Mouse (Mus musculus) E14TG2a.4 (cell line): Measurements from ENCODE around the gene Nipal4.

Experiments
- CTCF ChIP-seq: conservative IDR thresholded peaks from 2 replicates; pipeline ENCODE4 v1.5.1; 2014; ENCODE audit warnings: low read length
- POU5F1 ChIP-seq: IDR thresholded peaks from 2 replicates; pipeline ENCODE4 v1.6.1; 2014; ENCODE audit warnings: low read length, borderline replicate concordance

DNA sequence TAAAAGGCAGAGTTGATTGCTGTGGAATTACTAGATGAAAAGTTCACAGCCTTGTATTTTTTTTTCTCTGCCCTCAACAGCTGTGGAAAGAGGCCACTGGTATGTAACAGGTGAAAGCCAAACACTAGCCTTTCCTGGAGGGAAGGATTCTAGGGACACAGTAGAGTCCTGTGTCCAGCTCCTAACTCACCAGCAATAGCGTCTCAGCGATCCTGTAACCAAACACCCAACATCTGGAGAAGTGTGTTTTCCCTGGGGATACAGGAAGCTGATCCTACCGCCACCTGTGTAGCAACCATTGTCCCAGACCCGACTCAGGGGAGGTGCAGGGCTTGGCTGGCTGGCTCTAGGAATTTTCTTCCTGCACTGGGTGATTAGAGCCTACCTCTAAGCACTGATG, 46.7 kb downstream of the Nipal4 start:
- no peak for TF ChIP-seq CTCF
- TF ChIP-seq POU5F1 = no peak
